Mouse (Mus musculus) liver, embryonic 16.5 days (tissue): ENCODE results near the gene 2700049A03Rik. TPM values are rescaled to one million over a fixed set of nuclear protein-coding genes. Genes with fewer than 3 reads are reported as not detected.

Experiments used
- ATAC-seq: fragments of 200-750 bp; cut with Nextera tagmentation; 2 replicates; pipeline ENCODE4 v1.8.0; 2017; ENCODE audit warnings: low read depth, mild to moderate bottlenecking, moderate number of reproducible peaks, moderate library complexity
- H3K27ac ChIP-seq: fragments of 300-500 bp; sonication (generic); 2 replicates; pipeline ENCODE4 v1.5.1; 2014; ENCODE audit warnings: mild to moderate bottlenecking, low read length
- H3K27me3 ChIP-seq: fragments of 300-500 bp; sonication (generic); 2 replicates; pipeline ENCODE4 v1.6.1; 2014; ENCODE audit warnings: low read depth, low read length, mixed read lengths; ENCODE audit not compliant: control insufficient read depth, insufficient read depth
- H3K36me3 ChIP-seq: fragments of 300-500 bp; sonication (generic); 2 replicates; pipeline ENCODE4 v1.6.1; 2014; ENCODE audit warnings: mild to moderate bottlenecking; ENCODE audit not compliant: control insufficient read depth, insufficient read depth
- H3K4me1 ChIP-seq: fragments of 300-500 bp; sonication (generic); 2 replicates; pipeline ENCODE4 v1.6.1; 2014; ENCODE audit warnings: low read depth, low read length, mixed read lengths; ENCODE audit not compliant: control insufficient read depth
- H3K4me2 ChIP-seq: fragments of 300-500 bp; sonication (generic); 2 replicates; pipeline ENCODE4 v1.6.1; 2014; ENCODE audit warnings: low read depth, low read length, mixed read lengths
- H3K4me3 ChIP-seq: fragments of 300-500 bp; sonication (generic); 2 replicates; pipeline ENCODE4 v1.5.1; 2014; ENCODE audit warnings: low read depth, mild to moderate bottlenecking, low read length
- H3K9ac ChIP-seq: fragments of 300-500 bp; sonication (generic); 2 replicates; pipeline ENCODE4 v1.6.1; 2014; ENCODE audit warnings: low read depth, low read length
- H3K9me3 ChIP-seq: fragments of 300-500 bp; sonication (generic); replicated peaks from 2 replicates; pipeline ENCODE4 v1.6.1; 2016; ENCODE audit warnings: low read length; ENCODE audit not compliant: control insufficient read depth
- WGBS: fragments of 180-500 bp; shearing (Covaris S2); extraction: QIAGEN DNeasy Blood & Tissue Kit; methylation state at CpG from one replicate; pipeline ENCODE4 v1.1.7; 2014; ENCODE audit not compliant: insufficient replicate concordance; 5-methylcytosine and 5-hydroxymethylcytosine counted together
- polyA plus RNA-seq: library from polyadenylated mRNA; unstranded; fragments of >200 nt; fragmentation: Nextera tagmentation; extraction: Ambion mirVana; gene quantifications from 2 replicates; pipeline ENCODE4 v1.2.1, GENCODE M21; 2015

The 2700049A03Rik gene
- polyA plus RNA-seq, 1 experiment from 2014 or later = 4.7 TPM

DNA sequence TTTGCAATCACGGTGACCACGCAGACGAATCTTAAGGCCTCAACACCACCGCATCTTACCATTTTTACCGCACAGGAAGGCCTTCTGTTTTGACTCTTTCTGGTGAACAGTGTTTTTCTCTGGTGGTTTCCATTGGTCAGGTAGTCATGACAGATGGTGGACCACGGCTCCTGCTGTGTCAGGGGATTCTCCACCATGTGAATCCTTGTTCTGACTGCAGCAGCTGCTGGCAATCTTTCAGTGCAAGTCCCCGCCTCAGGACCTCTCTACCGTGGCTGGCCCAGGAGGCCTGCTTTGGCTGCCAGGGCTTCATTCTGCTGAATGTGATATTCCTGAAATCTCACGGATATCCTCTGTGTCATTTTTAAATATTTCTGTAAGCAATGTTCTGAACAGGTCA, 13.4 kb upstream of the 2700049A03Rik start:
- no peaks in the 10 kb centered on the region for H3K9me3 ChIP-seq
- H3K4me3 ChIP-seq = no peak overlapping the region
- H3K27ac ChIP-seq = no peak overlapping the region
- H3K36me3 ChIP-seq = peaks cover 6% of the 10 kb centered on the region
- no peak for ATAC-seq
- H3K4me1 ChIP-seq = no peaks in the 10 kb centered on the region
- no peak overlapping the region for H3K4me2 ChIP-seq
- no peaks in the 10 kb centered on the region for H3K27me3 ChIP-seq
- H3K9ac ChIP-seq = no peak overlapping the region
- 83% methylated on average over 9 of the region's 9 CpGs for WGBS

DNA sequence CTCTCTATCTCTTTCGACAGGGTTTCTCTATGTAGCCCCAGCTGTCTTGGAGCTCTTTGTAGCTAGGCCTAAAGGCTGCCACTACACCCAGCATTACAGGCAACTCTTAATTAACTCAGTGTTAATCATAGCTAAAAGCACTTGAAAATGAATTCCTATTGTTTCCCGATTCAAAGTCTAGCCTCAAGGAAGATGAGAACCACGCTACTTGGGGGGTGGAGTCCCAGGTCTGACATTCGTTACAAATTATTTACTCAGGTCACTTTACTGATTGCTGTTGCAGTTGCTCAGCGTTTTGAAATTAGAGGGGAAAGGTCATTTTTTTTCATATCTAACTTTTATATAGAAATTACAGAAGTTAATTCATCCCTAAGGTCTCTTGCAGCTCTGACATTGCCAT, 1.1 kb upstream of the 2700049A03Rik start:
- peak overlapping the region; percentile 97 for H3K4me3 ChIP-seq
- peak overlapping the region; percentile 98 for H3K4me2 ChIP-seq
- peak overlapping the region; percentile 20; the same call in 1 of the 2 replicates for H3K9ac ChIP-seq
- peaks cover 8% of the 10 kb centered on the region for H3K36me3 ChIP-seq
- H3K27ac ChIP-seq = no peak overlapping the region; the same call in 1 of the 2 replicates
- WGBS = 7% methylated on average over 5 of the region's 5 CpGs
- H3K9me3 ChIP-seq = no peaks in the 10 kb centered on the region
- H3K27me3 ChIP-seq = no peaks in the 10 kb centered on the region
- ATAC-seq = no peak
- H3K4me1 ChIP-seq = peaks cover 12% of the 10 kb centered on the region

DNA sequence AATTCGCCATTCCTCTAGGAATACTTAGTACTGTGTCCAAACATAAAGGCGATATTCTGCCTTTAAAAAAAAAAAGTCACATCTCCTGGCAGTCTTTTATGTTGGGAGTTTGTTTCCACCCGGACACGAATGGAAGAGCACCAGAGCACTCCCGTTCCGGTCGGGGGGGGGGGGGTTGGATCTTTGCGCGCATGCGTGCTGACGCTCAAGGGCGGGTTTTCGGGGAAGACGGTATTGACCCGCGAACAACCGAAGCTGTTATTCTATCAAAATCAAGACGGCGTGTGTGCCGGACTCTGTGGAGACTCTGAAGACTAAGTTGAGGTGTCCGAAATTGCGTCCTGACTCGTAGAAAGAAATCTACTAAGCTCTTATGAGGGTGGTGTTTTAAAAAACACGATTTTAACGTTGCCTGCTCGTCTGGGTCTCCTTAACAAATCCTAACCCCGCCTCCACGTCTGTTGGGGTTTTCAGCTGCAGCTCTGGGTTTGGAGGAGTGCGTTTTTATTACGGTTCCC, 385 bp downstream of the 2700049A03Rik start:
- ATAC-seq = peak; percentile 83
- Histone ChIP-seq H3K4me3 (peak overlapping the region; percentile 97), H3K9me3 (no peaks in the 10 kb centered on the region), H3K27me3 (no peaks in the 10 kb centered on the region), H3K36me3 (peaks cover 15% of the 10 kb centered on the region), H3K4me2 (peak overlapping the region; percentile 98), H3K27ac (peak overlapping the region; percentile 92), H3K4me1 (peaks cover 12% of the 10 kb centered on the region), H3K9ac (peak overlapping the region; percentile 90)
- WGBS = under 1% methylated on average over 30 of the region's 30 CpGs

DNA sequence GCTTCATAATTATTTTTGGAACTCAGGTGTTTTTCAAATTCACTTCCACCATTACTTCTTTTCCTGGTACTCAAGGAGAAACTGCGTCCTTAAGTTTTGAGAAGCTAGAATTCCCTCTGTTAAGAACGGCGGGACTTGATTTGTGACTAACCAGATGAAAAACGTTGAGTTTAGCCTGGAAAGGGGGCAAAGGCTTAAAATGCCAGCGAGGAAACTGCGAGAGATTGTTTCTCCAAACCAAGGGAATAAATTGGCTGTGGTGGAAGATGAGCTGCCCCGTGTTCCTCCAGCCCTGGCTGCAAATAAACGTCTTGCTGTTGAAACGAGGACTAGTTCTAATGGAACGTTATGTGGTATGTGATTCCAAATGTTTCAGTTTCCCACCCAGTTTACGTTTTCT, 1.0 kb downstream of the 2700049A03Rik start:
- Histone ChIP-seq H3K4me1 (peaks cover 12% of the 10 kb centered on the region), H3K36me3 (peaks cover 20% of the 10 kb centered on the region), H3K27ac (peak overlapping the region; percentile 31), H3K4me3 (peak overlapping the region; percentile 97), H3K9me3 (no peaks in the 10 kb centered on the region), H3K27me3 (no peaks in the 10 kb centered on the region), H3K9ac (peak overlapping the region; percentile 90), H3K4me2 (peak overlapping the region; percentile 95)
- no peak for ATAC-seq
- WGBS = 4% methylated on average over 11 of the region's 11 CpGs

DNA sequence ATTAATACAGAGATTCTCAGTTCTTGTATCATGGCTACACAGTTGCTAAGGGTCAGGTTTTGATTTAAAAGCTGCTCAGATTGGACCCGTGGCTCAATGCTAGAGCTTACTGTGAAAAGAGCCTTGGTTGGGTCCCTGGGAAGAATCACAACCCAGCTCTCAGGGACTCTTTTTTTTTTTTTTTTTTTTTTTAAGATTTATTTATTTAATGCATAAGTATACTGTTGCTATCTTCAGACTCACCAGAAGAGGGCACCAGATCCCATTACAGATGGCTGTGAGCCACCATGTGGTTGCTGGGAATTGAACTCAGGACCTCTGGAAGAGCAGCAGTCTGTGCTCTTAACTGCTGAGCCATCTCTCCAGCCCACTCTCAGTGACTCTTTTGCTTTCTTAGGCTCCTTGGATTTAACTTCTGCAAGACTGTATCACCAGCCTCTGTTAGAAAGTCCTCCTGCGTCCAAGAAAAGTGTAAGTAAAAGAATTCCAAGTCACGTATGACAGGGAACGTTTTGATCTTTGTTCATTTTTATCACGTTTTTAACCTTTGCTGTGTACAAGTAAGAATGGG, 2.7 kb downstream of the 2700049A03Rik start:
- Histone ChIP-seq H3K4me2 (no peak overlapping the region), H3K27me3 (no peaks in the 10 kb centered on the region), H3K9me3 (no peaks in the 10 kb centered on the region), H3K9ac (no peak overlapping the region), H3K4me3 (no peak overlapping the region), H3K36me3 (peaks cover 25% of the 10 kb centered on the region), H3K4me1 (peaks cover 12% of the 10 kb centered on the region), H3K27ac (no peak overlapping the region)
- ATAC-seq = no peak
- WGBS = 69% methylated on average over 5 of the region's 5 CpGs

DNA sequence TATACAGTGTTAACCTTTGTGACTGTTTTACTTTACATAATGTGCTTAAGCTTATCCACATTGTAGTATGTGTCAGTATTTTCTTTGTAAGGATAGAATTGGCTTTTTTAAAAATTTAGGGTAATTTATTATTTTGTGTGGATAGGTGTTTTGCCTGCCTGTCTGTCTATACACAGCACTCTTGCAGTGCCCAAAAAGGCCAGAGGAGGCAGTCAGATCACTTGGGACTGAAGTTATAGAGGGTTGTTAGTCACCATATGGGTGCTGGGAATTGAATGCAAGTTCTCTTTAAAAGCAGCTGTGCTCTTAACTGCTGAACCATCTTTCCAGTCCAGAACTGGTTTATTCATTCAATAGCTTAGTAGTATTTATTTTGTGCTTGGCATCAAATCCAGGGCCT, 4.5 kb downstream of the 2700049A03Rik start:
- Histone ChIP-seq H3K9me3 (no peaks in the 10 kb centered on the region), H3K27me3 (no peaks in the 10 kb centered on the region), H3K27ac (no peak overlapping the region), H3K9ac (no peak overlapping the region), H3K4me2 (no peak overlapping the region), H3K36me3 (peaks cover 25% of the 10 kb centered on the region), H3K4me3 (no peak overlapping the region), H3K4me1 (peaks cover 6% of the 10 kb centered on the region)
- ATAC-seq = no peak

DNA sequence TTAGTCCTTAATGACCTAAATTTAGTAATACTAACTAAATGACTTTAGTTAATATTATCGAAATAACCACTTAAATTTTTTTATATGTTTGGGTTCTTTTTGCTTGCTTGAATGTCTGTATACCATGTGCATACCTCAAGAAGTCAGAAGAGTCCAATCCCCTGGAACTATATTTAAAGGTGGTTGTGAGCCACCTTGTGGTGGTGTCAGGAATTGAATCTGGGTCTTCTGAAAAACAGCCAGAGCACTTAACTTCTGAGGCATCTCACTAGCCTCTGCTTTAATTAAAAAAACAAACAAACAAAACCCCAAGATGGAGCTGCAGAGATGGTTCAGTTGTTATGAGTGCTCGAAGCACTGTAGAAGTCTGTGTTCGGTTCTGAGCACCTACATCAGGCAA, 11.0 kb downstream of the 2700049A03Rik start:
- Histone ChIP-seq H3K36me3 (peaks cover 26% of the 10 kb centered on the region), H3K4me3 (no peak overlapping the region), H3K9me3 (no peaks in the 10 kb centered on the region), H3K4me1 (no peaks in the 10 kb centered on the region; the same call in 1 of the 2 replicates), H3K9ac (no peak overlapping the region), H3K4me2 (no peak overlapping the region), H3K27ac (no peak overlapping the region), H3K27me3 (no peaks in the 10 kb centered on the region)
- 62% methylated on average over 3 of the region's 3 CpGs for WGBS
- ATAC-seq = no peak

DNA sequence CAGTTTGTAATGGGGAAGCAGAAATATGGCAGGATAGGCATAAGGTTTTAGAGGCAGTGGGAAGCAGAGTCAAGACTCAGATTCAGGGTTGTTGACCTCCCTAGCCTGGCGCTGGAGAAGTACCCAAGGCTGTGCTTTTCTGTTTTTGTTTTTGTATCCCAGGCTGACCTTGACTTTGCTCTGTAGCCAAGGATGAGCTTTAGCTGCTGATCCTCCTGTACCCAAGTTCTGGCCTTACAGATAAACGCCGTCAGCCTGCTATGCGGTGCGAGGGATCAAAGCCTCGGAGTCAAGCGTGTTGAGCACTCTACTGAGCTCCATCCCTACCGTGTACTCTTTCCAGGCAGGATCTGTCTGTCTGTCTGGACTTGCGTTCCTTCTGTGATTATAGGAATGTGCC, 12.2 kb downstream of the 2700049A03Rik start:
- Histone ChIP-seq H3K27ac (no peak overlapping the region), H3K9me3 (no peaks in the 10 kb centered on the region), H3K36me3 (peaks cover 20% of the 10 kb centered on the region), H3K4me1 (no peaks in the 10 kb centered on the region; the same call in 1 of the 2 replicates), H3K4me3 (no peak overlapping the region), H3K9ac (no peak overlapping the region), H3K4me2 (no peak overlapping the region), H3K27me3 (no peaks in the 10 kb centered on the region)
- ATAC-seq = no peak
- WGBS = 88% methylated on average over 9 of the region's 9 CpGs

DNA sequence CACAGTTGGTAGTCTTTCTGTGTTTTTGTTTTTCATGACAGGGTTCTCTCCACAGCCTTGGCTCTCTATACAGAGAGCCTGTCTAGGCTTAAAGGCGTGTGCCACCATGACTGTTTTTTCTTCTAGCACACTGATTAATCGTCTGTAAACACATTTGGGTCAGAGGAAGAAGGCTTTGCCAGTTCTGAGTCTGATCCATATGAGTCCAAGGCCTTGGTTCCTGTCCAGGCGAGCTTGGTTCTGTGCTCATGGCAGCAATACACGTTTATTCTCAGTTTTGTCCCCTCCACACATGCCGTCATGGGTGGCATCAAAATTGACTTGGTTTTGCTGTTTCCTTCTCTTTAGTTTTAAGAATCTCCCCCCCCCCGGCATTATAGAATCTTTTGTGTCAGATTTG, 12.8 kb downstream of the 2700049A03Rik start:
- Histone ChIP-seq H3K4me2 (no peak overlapping the region), H3K4me3 (no peak overlapping the region), H3K9me3 (no peaks in the 10 kb centered on the region), H3K36me3 (peaks cover 20% of the 10 kb centered on the region), H3K27ac (no peak overlapping the region), H3K4me1 (no peaks in the 10 kb centered on the region; the same call in 1 of the 2 replicates), H3K27me3 (no peaks in the 10 kb centered on the region), H3K9ac (no peak overlapping the region)
- no peak for ATAC-seq
- WGBS = 71% methylated on average over 6 of the region's 6 CpGs
